Mouse (Mus musculus) G1E (cell line): ENCODE data around the gene Sgms1. TPM values are rescaled to one million over a fixed set of nuclear protein-coding genes. Genes with fewer than 3 reads are reported as not detected.

Source experiments
- ATAC-seq: 2 replicates; pipeline ENCODE4 v1.8.0; 2016; ENCODE audit warnings: mild to moderate bottlenecking; ENCODE audit not compliant: insufficient number of reproducible peaks, poor library complexity, low FRiP score, severe bottlenecking; ENCODE audit errors: extremely low read depth
- DNase-seq: peaks from one replicate; pipeline ENCODE4 v3.0.0; 2012; ENCODE audit warnings: low spot score
- H3K27me3 ChIP-seq: 2 replicates; pipeline ENCODE4 v1.6.1; 2012; ENCODE audit warnings: mild to moderate bottlenecking, low read length, inconsistent platforms; ENCODE audit not compliant: insufficient read depth
- H3K36me3 ChIP-seq: replicated peaks from 2 replicates; pipeline ENCODE3; 2012; ENCODE audit warnings: mild to moderate bottlenecking, inconsistent platforms
- H3K4me1 ChIP-seq: 2 replicates; pipeline ENCODE4 v1.6.1; 2012; ENCODE audit warnings: low read depth, low read length, inconsistent platforms, mixed read lengths; ENCODE audit not compliant: insufficient read depth
- H3K4me3 ChIP-seq: 2 replicates; pipeline ENCODE4 v1.5.1; 2012; ENCODE audit warnings: low read depth, mild to moderate bottlenecking, inconsistent platforms, low read length, moderate library complexity, mixed read lengths
- H3K9me3 ChIP-seq: replicated peaks from 2 replicates; pipeline ENCODE4 v1.6.1; 2012; ENCODE audit warnings: inconsistent platforms
- CTCF ChIP-seq: IDR thresholded peaks from 2 replicates; pipeline ENCODE4 v1.5.1; 2012; ENCODE audit warnings: low read depth, low read length, inconsistent platforms, mixed read lengths
- GATA1 ChIP-seq: IDR thresholded peaks from 2 replicates; pipeline ENCODE4 v1.6.1; 2012; ENCODE audit warnings: borderline replicate concordance, low read length, inconsistent platforms, mixed read lengths
- GATA2 ChIP-seq: IDR thresholded peaks from 2 replicates; pipeline ENCODE4 v1.6.1; 2012; ENCODE audit warnings: low read depth, low read length, inconsistent platforms, borderline replicate concordance
- POLR2AphosphoS5 ChIP-seq: IDR thresholded peaks from 2 replicates; pipeline ENCODE4 v1.6.1; 2012; ENCODE audit warnings: low read depth, low read length, inconsistent platforms; ENCODE audit not compliant: insufficient replicate concordance
- TAL1 ChIP-seq: conservative IDR thresholded peaks from 2 replicates; pipeline ENCODE4 v1.6.1; 2012; ENCODE audit warnings: low read depth, low read length, inconsistent platforms, mixed read lengths
- polyA plus RNA-seq: library from polyadenylated mRNA; stranded (reverse); fragments of >175 nt; gene quantifications from 2 replicates; pipeline ENCODE4 v1.2.3, GENCODE M21; 2012
- total RNA-seq, 2 experiments: library from RNA; stranded (forward) in 1 of 2; stranded (reverse) in 1 of 2; fragments of 200-1000 nt in 1 of 2; fragments of >200 nt in 1 of 2; fragmentation: Nextera tagmentation in 1 of 2; gene quantifications; 2 replicates each; pipeline ENCODE4 v1.2.3; 2014 to 2017

The Sgms1 gene
- total and polyA plus RNA-seq, 3 experiments: 14.5 to 91.0 (median 61.2) TPM

DNA sequence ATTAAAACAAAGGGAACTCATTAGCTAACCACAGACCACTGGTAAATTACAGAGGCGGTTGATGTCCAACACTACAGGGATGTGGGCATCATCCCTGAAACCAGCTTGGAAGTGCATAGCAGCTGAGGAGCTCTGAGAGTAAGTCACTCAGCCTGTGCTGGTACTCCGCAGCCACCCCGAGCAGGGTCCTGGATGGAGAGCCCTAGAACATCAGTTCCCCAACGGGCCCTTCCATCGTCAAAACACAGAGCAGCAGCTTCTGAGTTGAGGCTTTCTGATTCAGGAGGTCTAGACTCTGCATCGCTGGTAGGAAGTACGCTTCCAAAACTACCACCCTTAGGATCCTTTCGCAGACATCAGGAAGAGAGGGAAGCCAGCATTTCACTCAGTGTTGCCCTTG lies 5.8 kb downstream of the Sgms1 start:
- Histone ChIP-seq H3K4me1 (peaks cover 76% of the 10 kb centered on the region), H3K27me3 (no peaks in the 10 kb centered on the region), H3K4me3 (no peak overlapping the region), H3K9me3 (no peaks in the 10 kb centered on the region), H3K36me3 (peaks cover 19% of the 10 kb centered on the region)
- ATAC-seq (no peak), DNase-seq (no peak)
- TF ChIP-seq GATA1: no peak
- TF ChIP-seq TAL1: no peak
- TF ChIP-seq CTCF: no peak
- TF ChIP-seq GATA2: no peak
- TF ChIP-seq POLR2AphosphoS5: no peak

GRCm38 (mm10) chr19:32381511-32381961 lies 8.0 kb downstream of the Sgms1 start:
- no peak for TF ChIP-seq POLR2AphosphoS5
- TF ChIP-seq TAL1: no peak
- no peak for TF ChIP-seq GATA1
- TF ChIP-seq CTCF: no peak
- no peak for TF ChIP-seq GATA2
- Histone ChIP-seq H3K36me3 (peaks cover 29% of the 10 kb centered on the region), H3K9me3 (no peaks in the 10 kb centered on the region), H3K27me3 (no peaks in the 10 kb centered on the region), H3K4me1 (peaks cover 85% of the 10 kb centered on the region), H3K4me3 (no peak overlapping the region; the same call in 1 of the 2 replicates)
- DNase-seq: no peak
- no peak for ATAC-seq

- no peaks in the 10 kb centered on the region for H3K27me3 ChIP-seq
- H3K4me3 ChIP-seq: peak overlapping the region; percentile 30; the same call in 1 of the 2 replicates
- no peak for TF ChIP-seq POLR2AphosphoS5
- no peak for TF ChIP-seq GATA1
- no peak for TF ChIP-seq CTCF
- TF ChIP-seq TAL1: peak; percentile 33; the same call in 1 of the 2 replicates
- peaks cover 36% of the 10 kb centered on the region for H3K36me3 ChIP-seq
- peak; percentile 37 for DNase-seq
- no peaks in the 10 kb centered on the region for H3K9me3 ChIP-seq
- ATAC-seq: peak; percentile 18; the same call in 1 of the 2 replicates
- peaks cover 85% of the 10 kb centered on the region for H3K4me1 ChIP-seq
Observed at GRCm38 (mm10) chr19:32380748-32381147, 8.8 kb downstream of the Sgms1 start.

DNA sequence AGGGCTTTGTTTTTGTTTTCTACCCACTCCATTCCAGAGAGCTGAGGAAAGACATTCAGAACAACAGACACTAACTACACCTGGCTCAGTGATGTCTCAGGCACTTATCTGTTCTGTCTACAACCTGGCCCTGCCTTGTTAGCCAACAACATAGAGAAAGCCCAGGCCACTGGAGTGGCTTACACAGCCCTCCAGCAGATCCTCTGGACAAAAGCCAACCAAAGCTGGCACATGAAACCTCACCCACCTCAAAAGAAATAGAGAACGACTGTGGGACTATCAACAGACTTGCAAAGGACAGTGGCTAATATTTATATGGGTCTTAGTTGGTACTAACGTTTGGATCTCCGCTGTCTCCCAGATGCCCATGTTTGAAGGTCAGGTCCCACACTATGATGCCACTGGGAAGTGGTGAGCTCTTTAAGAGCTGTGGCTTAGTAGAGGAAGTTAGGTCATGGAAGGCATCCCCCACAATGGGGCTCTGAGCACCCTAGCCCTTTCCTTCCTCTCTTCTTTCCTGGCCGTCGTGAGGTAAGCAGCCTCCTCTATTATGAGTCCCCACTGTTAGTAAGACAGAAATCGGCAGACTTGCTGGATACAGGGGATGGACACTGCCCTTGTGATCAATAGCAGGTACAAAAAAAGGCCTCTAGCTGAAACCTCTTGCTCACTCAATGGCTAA lies 10.1 kb downstream of the Sgms1 start:
- Histone ChIP-seq H3K36me3 (peaks cover 45% of the 10 kb centered on the region), H3K4me3 (no peak overlapping the region; the same call in 1 of the 2 replicates), H3K9me3 (no peaks in the 10 kb centered on the region), H3K27me3 (no peaks in the 10 kb centered on the region), H3K4me1 (peaks cover 85% of the 10 kb centered on the region)
- TF ChIP-seq TAL1 (no peak; the same call in 1 of the 2 replicates), CTCF (no peak), GATA2 (no peak), POLR2AphosphoS5 (no peak), GATA1 (no peak)
- ATAC-seq (peak; percentile 51), DNase-seq (peak; percentile 43)

DNA sequence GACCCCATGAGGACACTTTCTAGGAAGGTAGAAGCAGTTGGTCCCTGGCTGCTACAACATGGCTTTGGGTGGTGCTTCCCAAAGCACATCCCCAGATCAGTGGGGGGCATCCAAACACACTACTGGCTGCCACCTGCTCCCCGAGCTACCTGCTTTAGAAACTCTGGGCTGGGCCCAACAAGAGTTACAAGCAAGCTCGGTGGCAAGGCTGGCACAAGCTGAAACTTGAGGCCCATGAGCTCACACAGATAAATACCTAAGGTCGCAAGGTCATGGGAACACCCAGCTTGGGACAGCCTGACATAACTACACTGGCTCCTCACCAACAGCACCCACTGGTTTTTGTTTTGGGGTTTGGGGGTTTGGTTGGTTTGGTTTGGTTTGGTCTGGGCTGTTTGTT lies 10.9 kb downstream of the Sgms1 start:
- Histone ChIP-seq H3K9me3 (no peaks in the 10 kb centered on the region), H3K4me1 (peaks cover 88% of the 10 kb centered on the region), H3K36me3 (peaks cover 45% of the 10 kb centered on the region), H3K27me3 (no peaks in the 10 kb centered on the region), H3K4me3 (no peak overlapping the region)
- DNase-seq (no peak), ATAC-seq (no peak)
- TF ChIP-seq POLR2AphosphoS5: no peak
- no peak for TF ChIP-seq GATA2
- no peak for TF ChIP-seq TAL1

GRCm38 (mm10) chr19:32377701-32378325 lies 11.7 kb downstream of the Sgms1 start:
- ATAC-seq (no peak), DNase-seq (no peak)
- Histone ChIP-seq H3K36me3 (peaks cover 46% of the 10 kb centered on the region), H3K4me3 (peak overlapping the region; percentile 41; the same call in 1 of the 2 replicates), H3K9me3 (no peaks in the 10 kb centered on the region), H3K27me3 (no peaks in the 10 kb centered on the region), H3K4me1 (peaks cover 91% of the 10 kb centered on the region)
- no peak for TF ChIP-seq POLR2AphosphoS5
- no peak for TF ChIP-seq GATA2
- TF ChIP-seq TAL1: no peak
- no peak for TF ChIP-seq GATA1
- TF ChIP-seq CTCF: no peak
